Mouse (Mus musculus) liver, embryonic 15.5 days (tissue): ENCODE measurements around the gene Ikzf5. TPM values are rescaled to one million over a fixed set of nuclear protein-coding genes. Genes with fewer than 3 reads are reported as not detected.
"Not testable (repeated sequence)": the region's sequence is repeated elsewhere in the genome, so short reads cannot be mapped to it uniquely, and the experiment has no call there.

Source experiments
- ATAC-seq: fragments of 200-750 bp; cut with Nextera tagmentation; 2 replicates; pipeline ENCODE4 v1.8.0; 2017; ENCODE audit warnings: moderate number of reproducible peaks, mild to moderate bottlenecking, moderate library complexity; ENCODE audit not compliant: insufficient read depth
- H3K27ac ChIP-seq: fragments of 300-500 bp; sonication (generic); replicated peaks from 2 replicates; pipeline ENCODE4 v1.5.1; 2015; ENCODE audit warnings: mild to moderate bottlenecking, inconsistent platforms
- H3K27me3 ChIP-seq: fragments of 300-500 bp; sonication (generic); 2 replicates; pipeline ENCODE4 v1.6.1; 2015; ENCODE audit warnings: mild to moderate bottlenecking, inconsistent platforms
- H3K36me3 ChIP-seq: fragments of 300-500 bp; sonication (generic); replicated peaks from 2 replicates; pipeline ENCODE4 v1.6.1; 2015; ENCODE audit warnings: moderate library complexity, mild to moderate bottlenecking, inconsistent platforms
- H3K4me1 ChIP-seq: fragments of 300-500 bp; sonication (generic); replicated peaks from 2 replicates; pipeline ENCODE4 v1.6.1; 2015; ENCODE audit warnings: inconsistent platforms
- H3K4me2 ChIP-seq: fragments of 300-500 bp; sonication (generic); 2 replicates; pipeline ENCODE4 v1.6.1; 2015; ENCODE audit warnings: moderate library complexity, mild to moderate bottlenecking, inconsistent platforms
- H3K4me3 ChIP-seq: fragments of 300-500 bp; sonication (generic); replicated peaks from 2 replicates; pipeline ENCODE4 v1.5.1; 2015; ENCODE audit warnings: mild to moderate bottlenecking, inconsistent platforms
- H3K9ac ChIP-seq: fragments of 300-500 bp; sonication (generic); 2 replicates; pipeline ENCODE4 v1.6.1; 2015; ENCODE audit warnings: moderate library complexity, mild to moderate bottlenecking, inconsistent platforms
- H3K9me3 ChIP-seq: fragments of 300-500 bp; sonication (generic); replicated peaks from 2 replicates; pipeline ENCODE4 v1.6.1; 2016; ENCODE audit warnings: inconsistent platforms
- WGBS: fragments of 180-500 bp; shearing (Covaris S2); methylation state at CpG from one replicate; pipeline ENCODE4 v1.1.7; 2015; ENCODE audit warnings: mixed read lengths; ENCODE audit not compliant: insufficient replicate concordance; 5-methylcytosine and 5-hydroxymethylcytosine counted together
- polyA plus RNA-seq: library from polyadenylated mRNA; unstranded; fragments of >200 nt; fragmentation: Nextera tagmentation; extraction: Ambion mirVana; gene quantifications from 2 replicates; pipeline ENCODE4 v1.2.1, GENCODE M21; 2015

Gene Ikzf5
- polyA plus RNA-seq, 1 experiment from 2014 or later: 11.5 TPM

DNA sequence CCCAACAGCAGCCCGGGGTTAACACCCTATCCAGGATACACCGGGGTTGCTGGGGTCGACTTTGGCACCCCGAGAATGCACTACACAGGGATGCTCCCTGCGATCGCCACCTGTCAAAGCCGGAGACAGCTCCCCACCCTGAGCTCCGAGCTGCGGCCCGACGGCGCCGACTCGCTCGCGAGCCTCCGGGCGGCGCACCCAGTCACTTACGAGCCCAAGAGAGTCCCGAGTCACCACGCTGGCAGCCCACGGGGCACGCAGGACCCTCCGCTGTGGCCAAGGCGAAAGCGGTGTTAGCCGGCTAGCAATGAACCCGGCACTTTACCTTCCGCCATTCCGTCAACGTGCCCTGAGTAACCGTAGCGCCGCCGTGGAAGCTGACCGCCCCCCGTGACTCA, 334 bp downstream of the Ikzf5 start:
- Histone ChIP-seq H3K4me1 (peaks cover 27% of the 10 kb centered on the region), H3K4me3 (peak overlapping the region; percentile 97), H3K4me2 (peak overlapping the region; percentile 97), H3K27me3 (no peaks in the 10 kb centered on the region), H3K36me3 (peaks cover 6% of the 10 kb centered on the region; the same call in 1 of the 2 replicates), H3K27ac (peak overlapping the region; percentile 86), H3K9me3 (no peaks in the 10 kb centered on the region), H3K9ac (peak overlapping the region; percentile 98)
- ATAC-seq: peak; percentile 74
- WGBS: under 1% methylated on average over 38 of the region's 38 CpGs

DNA sequence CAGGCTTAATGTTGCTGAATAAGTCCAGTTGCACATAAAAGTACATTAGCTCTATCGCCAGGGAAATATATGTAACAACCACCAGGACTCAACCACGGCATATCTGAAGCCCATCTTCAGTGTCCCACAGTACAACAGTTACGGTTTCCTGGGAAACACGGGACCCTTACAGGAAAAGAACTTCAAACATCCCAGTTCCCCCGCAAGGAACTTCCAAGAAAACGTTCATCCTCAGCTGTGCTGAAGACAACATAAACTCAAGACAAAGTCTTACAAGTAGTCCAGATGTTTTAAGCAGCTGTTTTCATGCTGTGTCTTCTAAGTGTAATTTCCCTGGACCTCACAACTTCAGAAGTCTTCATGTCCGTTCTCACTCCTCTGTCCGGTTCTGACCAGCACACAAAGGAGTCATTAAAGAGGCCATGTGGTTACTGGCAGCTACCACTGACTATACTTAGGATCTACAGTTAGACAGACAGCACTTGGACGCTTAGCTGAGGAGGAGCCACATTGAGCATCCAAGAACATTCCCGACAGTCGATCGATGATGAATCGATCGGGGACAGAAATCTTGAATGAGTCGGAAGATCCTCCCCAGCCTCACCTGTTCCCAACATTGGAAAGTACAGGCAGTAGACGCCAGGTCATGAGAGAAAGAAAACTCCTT, 867 bp downstream of the Ikzf5 start:
- WGBS: 5% methylated on average over 16 of the region's 16 CpGs
- peak overlapping the region; percentile 97 for H3K4me3 ChIP-seq
- H3K27ac ChIP-seq: peak overlapping the region; percentile 86
- peaks cover 6% of the 10 kb centered on the region; the same call in 1 of the 2 replicates for H3K36me3 ChIP-seq
- peaks cover 27% of the 10 kb centered on the region for H3K4me1 ChIP-seq
- no peaks in the 10 kb centered on the region for H3K27me3 ChIP-seq
- peak overlapping the region; percentile 98 for H3K9ac ChIP-seq
- peak overlapping the region; percentile 97 for H3K4me2 ChIP-seq
- no peaks in the 10 kb centered on the region for H3K9me3 ChIP-seq
- ATAC-seq: no peak

DNA sequence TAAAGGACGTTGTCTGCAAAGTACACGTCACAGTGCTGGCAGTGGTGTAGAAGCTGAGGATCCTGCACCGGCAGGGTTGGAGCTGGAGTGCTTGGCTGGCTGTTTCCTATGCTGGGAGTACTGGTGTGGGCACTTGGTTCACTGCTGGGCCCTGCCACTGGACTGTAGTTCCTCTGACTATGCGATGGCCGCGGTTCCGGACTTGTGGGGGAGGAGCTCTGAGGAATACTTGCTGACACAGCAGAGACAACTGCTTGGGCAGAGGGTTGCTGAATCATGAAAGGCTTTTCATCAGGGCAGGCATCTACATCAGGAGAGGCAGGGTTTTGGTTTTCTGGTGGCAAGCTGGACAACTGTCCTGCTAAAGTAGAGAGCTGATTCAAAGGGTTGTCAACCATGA, 18.6 kb downstream of the Ikzf5 start:
- ATAC-seq, H3K9me3 ChIP-seq, H3K27ac ChIP-seq, H3K9ac ChIP-seq, H3K27me3 ChIP-seq, H3K4me2 ChIP-seq, H3K4me3 ChIP-seq, H3K4me1 ChIP-seq: not testable (repeated sequence)
- H3K36me3 ChIP-seq: peaks cover 52% of the 10 kb centered on the region
- WGBS: 85% methylated on average over 7 of the region's 7 CpGs

DNA sequence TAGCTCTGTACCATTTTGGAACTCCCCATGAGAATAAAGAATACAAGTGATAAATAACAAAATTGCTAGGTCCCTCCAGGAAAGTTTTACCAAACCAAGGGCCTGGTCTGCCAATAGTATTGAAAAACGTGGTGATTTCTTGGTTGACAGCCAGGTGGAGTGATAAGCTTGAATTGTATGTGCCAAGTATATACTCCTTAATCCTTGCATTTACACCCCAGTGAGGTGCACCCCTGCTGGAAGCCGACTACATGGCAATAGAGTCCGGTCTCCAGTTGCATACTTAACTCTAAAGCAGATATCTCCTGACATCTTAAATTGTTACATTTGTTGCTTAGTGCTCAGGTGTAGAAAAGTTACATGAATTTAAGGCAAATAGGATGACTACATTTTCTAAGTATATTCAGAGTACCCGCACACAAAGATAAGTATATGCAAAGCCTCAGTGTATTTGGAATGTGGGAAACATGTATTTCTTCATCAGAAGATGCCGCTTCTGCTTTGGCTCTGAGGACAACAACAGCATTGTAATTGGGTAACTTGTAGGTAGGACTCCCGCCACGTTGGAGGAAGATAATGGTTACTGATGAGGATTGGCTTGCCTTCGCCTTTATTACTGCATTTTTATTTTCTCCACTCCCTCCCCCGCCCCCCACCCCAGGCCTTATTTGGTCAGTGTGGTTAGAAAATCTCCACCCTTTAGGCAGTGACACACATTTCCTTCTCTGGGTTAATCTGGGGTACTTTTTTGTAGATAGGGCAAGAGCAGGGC, 38.3 kb downstream of the Ikzf5 start:
- Histone ChIP-seq H3K9ac (peak overlapping the region; percentile 78; the same call in 1 of the 2 replicates), H3K27ac (peak overlapping the region; percentile 93), H3K36me3 (no peaks in the 10 kb centered on the region), H3K9me3 (no peaks in the 10 kb centered on the region), H3K4me3 (peak overlapping the region; percentile 84), H3K4me1 (peaks cover 24% of the 10 kb centered on the region), H3K27me3 (peaks cover 4% of the 10 kb centered on the region), H3K4me2 (peak overlapping the region; percentile 97)
- 34% methylated on average over 9 of the region's 9 CpGs for WGBS
- ATAC-seq: no peak

DNA sequence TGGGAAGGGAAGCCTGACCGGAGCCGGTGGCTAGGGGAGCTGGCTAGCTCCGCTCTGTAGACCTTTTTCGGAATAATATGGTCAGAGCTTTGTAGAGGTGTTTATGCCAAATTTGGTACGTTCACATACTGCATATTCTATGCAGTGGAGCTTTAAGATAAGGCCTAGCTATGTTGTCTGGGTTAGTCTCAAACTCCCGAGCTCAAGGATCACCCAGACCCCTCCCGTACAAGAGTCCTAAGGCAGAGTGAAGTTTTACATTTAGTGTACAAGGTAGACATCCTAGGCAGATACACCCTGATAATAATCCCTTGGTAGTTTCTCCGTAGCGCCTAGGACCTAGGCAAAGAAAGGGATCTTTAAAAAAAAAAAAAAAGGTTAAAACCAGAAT, 38.9 kb downstream of the Ikzf5 start:
- WGBS: 2% methylated on average over 9 of the region's 9 CpGs
- H3K4me1 ChIP-seq: peaks cover 24% of the 10 kb centered on the region
- peak overlapping the region; percentile 97 for H3K4me2 ChIP-seq
- H3K27me3 ChIP-seq: peaks cover 7% of the 10 kb centered on the region
- no peaks in the 10 kb centered on the region for H3K36me3 ChIP-seq
- no peaks in the 10 kb centered on the region for H3K9me3 ChIP-seq
- H3K9ac ChIP-seq: peak overlapping the region; percentile 78
- H3K27ac ChIP-seq: peak overlapping the region; percentile 93
- no peak; the same call in 1 of the 2 replicates for ATAC-seq
- H3K4me3 ChIP-seq: peak overlapping the region; percentile 84

DNA sequence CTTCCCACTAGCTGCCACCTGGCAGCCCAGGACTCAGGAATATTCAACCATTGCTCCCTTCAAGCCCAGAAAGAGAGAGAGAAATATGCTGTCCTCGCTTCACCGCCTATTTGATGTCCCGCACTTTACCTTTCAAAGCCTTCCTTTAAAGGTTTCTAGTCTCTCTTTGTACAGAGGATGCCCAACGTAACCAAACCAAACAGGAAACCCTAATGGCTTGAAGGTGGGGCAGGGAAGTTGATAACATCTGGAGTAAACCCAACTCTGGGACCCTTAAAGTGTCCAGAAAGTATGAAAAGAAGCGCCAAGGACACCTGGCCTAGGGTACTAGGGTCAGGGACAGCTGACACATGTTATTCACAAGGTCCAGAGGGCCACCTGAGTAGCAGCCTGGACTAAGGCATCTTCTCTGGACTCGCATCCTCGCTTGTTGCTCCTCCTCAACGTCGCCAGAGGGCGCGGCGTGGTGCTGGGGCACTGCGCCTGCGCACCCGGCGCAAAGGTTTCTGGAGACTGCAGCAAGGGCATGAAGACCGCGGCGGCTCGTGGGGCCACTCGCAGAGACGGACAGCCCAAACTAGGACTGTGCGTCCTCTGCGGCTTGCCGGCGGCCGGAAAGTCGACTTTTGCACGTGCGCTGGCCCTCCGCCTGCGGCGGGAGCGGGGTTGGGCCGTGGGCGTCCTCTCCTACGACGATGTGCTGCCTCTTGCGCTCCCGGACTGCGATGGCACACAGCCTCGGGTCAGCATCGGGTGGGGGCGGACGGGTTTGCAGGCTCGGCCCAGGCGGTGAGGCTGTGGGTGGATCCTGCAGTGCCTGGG, 39.5 kb downstream of the Ikzf5 start, which contains the start of gene Pstk:
Gene Pstk, plus strand, starts transcription at position 494 of the 822 bp plus-strand sequence.
- peaks cover 7% of the 10 kb centered on the region for H3K27me3 ChIP-seq
- peak; percentile 95 for ATAC-seq
- H3K36me3 ChIP-seq: no peaks in the 10 kb centered on the region
- H3K9ac ChIP-seq: peak within 1 kb of the TSS; percentile 78
- peaks cover 24% of the 10 kb centered on the region for H3K4me1 ChIP-seq
- WGBS: 1% methylated on average over 47 of the region's 47 CpGs
- H3K27ac ChIP-seq: peak within 1 kb of the TSS; percentile 93
- H3K9me3 ChIP-seq: no peaks in the 10 kb centered on the region
- peak within 1 kb of the TSS; percentile 84 for H3K4me3 ChIP-seq
- peak within 1 kb of the TSS; percentile 97 for H3K4me2 ChIP-seq

DNA sequence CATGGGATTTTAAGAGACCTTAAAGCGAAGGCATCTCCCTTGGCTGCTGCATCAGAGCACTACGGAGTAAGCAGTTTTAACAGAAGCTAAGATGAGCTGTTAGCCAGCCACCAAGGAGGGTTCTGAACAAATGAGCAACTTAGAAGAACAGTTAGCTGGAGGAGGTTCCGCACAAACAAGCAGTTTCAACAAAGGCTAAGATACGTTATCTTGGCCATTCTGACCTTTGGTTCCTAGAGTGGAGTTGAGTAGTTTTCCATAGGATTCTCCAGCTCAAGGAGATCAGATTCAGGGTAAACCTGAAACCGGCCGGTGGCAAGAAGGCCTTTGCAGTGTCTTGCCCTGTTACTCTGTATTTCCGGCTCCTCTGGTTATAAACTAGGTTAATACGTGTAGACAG, 46.2 kb downstream of the Ikzf5 start:
- H3K36me3 ChIP-seq: 0 out of 2 replicates have a peak, but pooled peaks cover 9% of the 10 kb centered on the region
- H3K27ac ChIP-seq: no peak overlapping the region
- H3K27me3 ChIP-seq: peaks cover 10% of the 10 kb centered on the region
- H3K9me3 ChIP-seq: no peaks in the 10 kb centered on the region
- H3K4me2 ChIP-seq: no peak overlapping the region
- 92% methylated on average over 8 of the region's 8 CpGs for WGBS
- H3K9ac ChIP-seq: no peak overlapping the region
- H3K4me1 ChIP-seq: peaks cover 22% of the 10 kb centered on the region
- no peak for ATAC-seq
- H3K4me3 ChIP-seq: no peak overlapping the region

DNA sequence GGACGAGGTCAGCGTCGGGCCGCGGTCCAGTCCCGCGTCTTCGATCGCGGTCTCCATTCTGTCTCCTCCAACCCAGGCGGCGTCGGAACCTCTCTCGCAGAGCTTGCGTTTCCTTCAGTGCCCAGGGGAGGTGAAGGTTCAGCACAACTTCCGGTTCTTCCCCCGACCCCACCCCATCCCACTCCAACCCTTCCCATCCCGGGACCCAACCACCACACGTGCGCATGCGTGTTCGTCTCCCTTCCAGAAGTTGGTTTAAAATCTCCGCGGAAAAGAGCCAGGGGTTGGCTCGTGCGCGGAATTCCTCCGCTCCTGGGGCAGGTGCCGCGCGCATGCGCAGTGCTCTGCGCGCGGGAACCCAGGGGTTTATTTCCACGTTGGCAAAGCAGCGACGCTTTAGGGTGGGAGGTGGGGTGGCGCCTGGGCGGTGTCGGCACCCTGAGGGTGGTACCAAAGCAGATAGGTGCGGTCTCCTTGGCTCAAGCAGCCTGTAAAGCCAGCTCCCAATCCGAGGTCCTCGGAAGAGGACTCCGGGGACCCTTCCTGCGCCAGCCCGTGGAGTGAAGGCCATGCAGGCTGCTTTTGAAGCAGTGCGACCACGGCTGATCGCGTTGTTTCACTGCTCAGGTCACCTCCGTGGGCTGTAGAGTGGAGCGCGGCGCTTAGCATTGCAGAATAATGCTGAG, 47.6 kb downstream of the Ikzf5 start, which contains the start of gene 2310057M21Rik:
Gene 2310057M21Rik, minus strand, starts transcription at position 145 of the 686 bp plus-strand sequence.
- under 1% methylated on average over 55 of the region's 55 CpGs for WGBS
- peak within 1 kb of the TSS; percentile 95 for H3K4me2 ChIP-seq
- peak within 1 kb of the TSS; percentile 91 for H3K27ac ChIP-seq
- peak within 1 kb of the TSS; percentile 92 for H3K9ac ChIP-seq
- H3K36me3 ChIP-seq: peaks cover 22% of the 10 kb centered on the region
- peaks cover 22% of the 10 kb centered on the region for H3K4me1 ChIP-seq
- H3K4me3 ChIP-seq: peak within 1 kb of the TSS; percentile 98
- peaks cover 10% of the 10 kb centered on the region for H3K27me3 ChIP-seq
- ATAC-seq: peak; percentile 94
- H3K9me3 ChIP-seq: no peaks in the 10 kb centered on the region

DNA sequence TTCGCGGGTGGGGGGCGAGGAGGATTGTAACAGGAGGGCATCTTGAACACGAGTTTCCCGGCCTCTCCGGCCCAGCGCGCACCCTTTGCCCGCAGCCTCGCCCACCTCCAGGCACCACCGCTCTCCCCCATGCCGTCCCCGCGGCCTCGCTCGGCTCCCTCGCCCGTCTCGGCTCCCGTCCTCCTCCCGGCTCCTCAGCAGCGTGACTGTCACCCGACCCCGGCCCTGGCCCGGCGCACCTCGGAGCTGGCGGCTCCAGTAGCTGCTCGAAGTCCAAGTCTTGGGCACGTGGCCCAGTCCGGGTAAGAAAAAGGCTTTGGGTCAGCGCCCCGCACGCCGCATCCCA, 48.1 kb downstream of the Ikzf5 start:
- H3K27me3 ChIP-seq: peaks cover 7% of the 10 kb centered on the region
- peaks cover 27% of the 10 kb centered on the region for H3K36me3 ChIP-seq
- H3K27ac ChIP-seq: peak overlapping the region; percentile 91
- peak; percentile 67 for ATAC-seq
- peak overlapping the region; percentile 98 for H3K4me3 ChIP-seq
- peak overlapping the region; percentile 92 for H3K9ac ChIP-seq
- peaks cover 22% of the 10 kb centered on the region for H3K4me1 ChIP-seq
- peak overlapping the region; percentile 95 for H3K4me2 ChIP-seq
- H3K9me3 ChIP-seq: no peaks in the 10 kb centered on the region
- under 1% methylated on average over 35 of the region's 35 CpGs for WGBS

DNA sequence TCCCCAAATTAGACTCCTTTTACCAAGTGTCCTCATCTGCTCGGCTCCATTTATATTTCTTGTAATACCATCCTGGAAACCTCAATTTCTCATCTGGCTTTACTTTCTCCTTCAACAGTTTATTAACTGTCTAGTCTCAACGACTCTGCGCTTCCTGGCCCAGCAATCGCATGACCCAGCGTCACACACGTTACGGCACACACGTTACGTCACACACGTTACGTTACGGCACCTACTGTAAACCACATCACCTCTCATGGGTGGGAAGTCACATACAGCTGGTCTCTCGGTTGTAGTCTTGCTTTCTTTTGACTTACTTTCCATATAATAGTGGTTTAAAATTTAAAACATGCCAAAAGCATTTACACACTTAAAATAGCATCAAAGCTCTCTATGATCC, 54.2 kb downstream of the Ikzf5 start:
- Histone ChIP-seq H3K27ac (no peak overlapping the region), H3K27me3 (no peaks in the 10 kb centered on the region), H3K9ac (no peak overlapping the region), H3K9me3 (no peaks in the 10 kb centered on the region), H3K4me2 (no peak overlapping the region), H3K4me3 (no peak overlapping the region), H3K4me1 (peaks cover 3% of the 10 kb centered on the region), H3K36me3 (peaks cover 65% of the 10 kb centered on the region)
- WGBS: 80% methylated on average over 13 of the region's 13 CpGs
- ATAC-seq: no peak
